Mouse (Mus musculus) ES-Bruce4 (cell line): ENCODE data around the gene Dpy19l3.

Experiments
- CTCF ChIP-seq: IDR thresholded peaks from one replicate; pipeline ENCODE4 v1.8.1; 2011; ENCODE audit warnings: low read depth, low read length
- EP300 ChIP-seq: IDR thresholded peaks from 2 replicates; pipeline ENCODE4 v1.6.1; 2011; ENCODE audit warnings: low read depth, low read length; ENCODE audit not compliant: insufficient read depth
- POLR2A ChIP-seq: IDR thresholded peaks from one replicate; pipeline ENCODE4 v1.8.1; 2011; ENCODE audit warnings: low read length; ENCODE audit not compliant: insufficient read depth

- TF ChIP-seq EP300 (no peak), CTCF (no peak), POLR2A (no peak)
Observed at GRCm38 (mm10) chr7:35708101-35708500, 46.2 kb downstream of the Dpy19l3 start.
